Mouse (Mus musculus) forebrain, embryonic 16.5 days (tissue): ENCODE measurements around the gene Sms. TPM values are rescaled to one million over a fixed set of nuclear protein-coding genes. Genes with fewer than 3 reads are reported as not detected.

Experiments used
- ATAC-seq: fragments of 200-750 bp; cut with Nextera tagmentation; 2 replicates; pipeline ENCODE4 v1.8.0; 2017; ENCODE audit warnings: mild to moderate bottlenecking, moderate library complexity
- H3K27ac ChIP-seq: fragments of 300-500 bp; sonication (generic); 2 replicates; pipeline ENCODE4 v1.5.1; 2014; ENCODE audit warnings: low read length, control low read depth
- H3K27me3 ChIP-seq: fragments of 300-500 bp; sonication (generic); replicated peaks from 2 replicates; pipeline ENCODE4 v1.6.1; 2014; ENCODE audit warnings: low read length; ENCODE audit not compliant: control insufficient read depth, insufficient read depth
- H3K36me3 ChIP-seq: fragments of 300-500 bp; sonication (generic); 2 replicates; pipeline ENCODE4 v1.6.1; 2014; ENCODE audit not compliant: control insufficient read depth, insufficient read depth
- H3K4me1 ChIP-seq: fragments of 300-500 bp; sonication (generic); replicated peaks from 2 replicates; pipeline ENCODE4 v1.6.1; 2014; ENCODE audit warnings: low read length; ENCODE audit not compliant: control insufficient read depth, insufficient read depth
- H3K4me2 ChIP-seq: fragments of 300-500 bp; sonication (generic); 2 replicates; pipeline ENCODE4 v1.6.1; 2014; ENCODE audit warnings: mild to moderate bottlenecking, low read length, control low read depth
- H3K4me3 ChIP-seq: fragments of 300-500 bp; sonication (generic); replicated peaks from 2 replicates; pipeline ENCODE4 v1.5.1; 2014; ENCODE audit warnings: mild to moderate bottlenecking, low read length, control low read depth
- H3K9ac ChIP-seq: fragments of 300-500 bp; sonication (generic); replicated peaks from 2 replicates; pipeline ENCODE4 v1.6.1; 2014; ENCODE audit warnings: low read depth, low read length, control low read depth
- H3K9me3 ChIP-seq: fragments of 300-500 bp; sonication (generic); 2 replicates; pipeline ENCODE4 v1.6.1; 2016; ENCODE audit warnings: low read length; ENCODE audit not compliant: control insufficient read depth
- WGBS: fragments of 180-500 bp; shearing (Covaris S2); extraction: QIAGEN DNeasy Blood & Tissue Kit; methylation state at CpG from one replicate; pipeline ENCODE4 v1.1.7; 2014; 5-methylcytosine and 5-hydroxymethylcytosine counted together
- polyA plus RNA-seq: library from polyadenylated mRNA; unstranded; fragments of >200 nt; fragmentation: Nextera tagmentation; extraction: Ambion mirVana; gene quantifications from 2 replicates; pipeline ENCODE4 v1.2.1, GENCODE M21; 2015

Sms gene
- polyA plus RNA-seq, 1 experiment from 2014 or later: 91.3 TPM

GRCm38 (mm10) chrX:157465949-157466348, 26.1 kb downstream of the Sms start:
- Histone ChIP-seq H3K9me3 (no peaks in the 10 kb centered on the region), H3K27ac (no peak overlapping the region), H3K9ac (no peak overlapping the region), H3K36me3 (no peaks in the 10 kb centered on the region), H3K4me2 (no peak overlapping the region), H3K27me3 (no peaks in the 10 kb centered on the region), H3K4me3 (no peak overlapping the region), H3K4me1 (no peaks in the 10 kb centered on the region)
- no peak for ATAC-seq
- 66% methylated on average over 1 of the region's 1 CpGs for WGBS

GRCm38 (mm10) chrX:157462716-157463115, 29.4 kb downstream of the Sms start:
- no peak for ATAC-seq

GRCm38 (mm10) chrX:157454430-157454829, 37.7 kb downstream of the Sms start:
- no peak overlapping the region for H3K4me3 ChIP-seq
- 52% methylated on average over 1 of the region's 1 CpGs for WGBS
- no peaks in the 10 kb centered on the region for H3K27me3 ChIP-seq
- H3K4me2 ChIP-seq: no peak overlapping the region
- ATAC-seq: no peak
- H3K9ac ChIP-seq: no peak overlapping the region
- H3K27ac ChIP-seq: no peak overlapping the region
- no peaks in the 10 kb centered on the region for H3K9me3 ChIP-seq
- no peaks in the 10 kb centered on the region for H3K36me3 ChIP-seq
- H3K4me1 ChIP-seq: no peaks in the 10 kb centered on the region

More at GRCm38 (mm10) chrX:157462716-157463115, 29.4 kb downstream of the Sms start:
- Histone ChIP-seq H3K4me3 (no peak overlapping the region), H3K9ac (no peak overlapping the region), H3K27me3 (no peaks in the 10 kb centered on the region), H3K4me2 (no peak overlapping the region), H3K9me3 (no peaks in the 10 kb centered on the region), H3K36me3 (no peaks in the 10 kb centered on the region), H3K4me1 (no peaks in the 10 kb centered on the region), H3K27ac (no peak overlapping the region)
- 59% methylated on average over 3 of the region's 3 CpGs for WGBS

- no peaks in the 10 kb centered on the region for H3K27me3 ChIP-seq
- WGBS: 86% methylated on average over 1 of the region's 1 CpGs
- H3K36me3 ChIP-seq: no peaks in the 10 kb centered on the region
- ATAC-seq: no peak
- H3K4me1 ChIP-seq: no peaks in the 10 kb centered on the region
- no peak overlapping the region for H3K27ac ChIP-seq
- no peak overlapping the region for H3K4me3 ChIP-seq
- no peak overlapping the region for H3K4me2 ChIP-seq
- H3K9ac ChIP-seq: no peak overlapping the region
- H3K9me3 ChIP-seq: no peaks in the 10 kb centered on the region
These were observed 43.1 kb downstream of the Sms start for GRCm38 (mm10) chrX:157449000-157449399.

- no peaks in the 10 kb centered on the region for H3K27me3 ChIP-seq
- no peak overlapping the region for H3K4me2 ChIP-seq
- no peak overlapping the region for H3K27ac ChIP-seq
- no peaks in the 10 kb centered on the region for H3K4me1 ChIP-seq
- H3K36me3 ChIP-seq: no peaks in the 10 kb centered on the region
- no peak for ATAC-seq
- no peaks in the 10 kb centered on the region for H3K9me3 ChIP-seq
- no peak overlapping the region for H3K9ac ChIP-seq
- WGBS: 37% methylated on average over 6 of the region's 6 CpGs
- no peak overlapping the region for H3K4me3 ChIP-seq
These were observed 44.7 kb downstream of the Sms start for GRCm38 (mm10) chrX:157447431-157447830.

GRCm38 (mm10) chrX:157434768-157435167, 57.3 kb downstream of the Sms start:
- Histone ChIP-seq H3K4me2 (no peak overlapping the region), H3K4me3 (no peak overlapping the region), H3K27ac (no peak overlapping the region), H3K9ac (no peak overlapping the region), H3K4me1 (no peaks in the 10 kb centered on the region), H3K9me3 (no peaks in the 10 kb centered on the region), H3K27me3 (no peaks in the 10 kb centered on the region), H3K36me3 (no peaks in the 10 kb centered on the region)
- no peak for ATAC-seq
- 86% methylated on average over 1 of the region's 1 CpGs for WGBS

GRCm38 (mm10) chrX:157419451-157419850, 72.6 kb downstream of the Sms start:
- no peaks in the 10 kb centered on the region for H3K4me1 ChIP-seq
- H3K27me3 ChIP-seq: no peaks in the 10 kb centered on the region
- H3K9ac ChIP-seq: no peak overlapping the region
- ATAC-seq: no peak
- 48% methylated on average over 2 of the region's 2 CpGs for WGBS
- no peak overlapping the region for H3K4me3 ChIP-seq
- H3K36me3 ChIP-seq: no peaks in the 10 kb centered on the region
- H3K9me3 ChIP-seq: no peaks in the 10 kb centered on the region
- H3K27ac ChIP-seq: no peak overlapping the region
- no peak overlapping the region for H3K4me2 ChIP-seq

GRCm38 (mm10) chrX:157415212-157415611, 76.9 kb downstream of the Sms start, which contains the start of gene Phex:
Gene Phex (minus strand): TSS chrX:157415312.
- Histone ChIP-seq H3K4me3 (no peak within 1 kb of the TSS), H3K9ac (no peak within 1 kb of the TSS), H3K4me1 (no peaks in the 10 kb centered on the region), H3K9me3 (no peaks in the 10 kb centered on the region), H3K4me2 (no peak within 1 kb of the TSS), H3K27me3 (no peaks in the 10 kb centered on the region), H3K36me3 (no peaks in the 10 kb centered on the region), H3K27ac (no peak within 1 kb of the TSS)
- WGBS: 49% methylated on average over 5 of the region's 5 CpGs
- no peak for ATAC-seq

- H3K9me3 ChIP-seq: no peaks in the 10 kb centered on the region
- no peaks in the 10 kb centered on the region for H3K36me3 ChIP-seq
- H3K9ac ChIP-seq: no peak overlapping the region
- H3K27ac ChIP-seq: no peak overlapping the region
- WGBS: 81% methylated on average over 6 of the region's 6 CpGs
- H3K4me1 ChIP-seq: no peaks in the 10 kb centered on the region
- no peak overlapping the region for H3K4me3 ChIP-seq
- no peaks in the 10 kb centered on the region for H3K27me3 ChIP-seq
- no peak overlapping the region for H3K4me2 ChIP-seq
- ATAC-seq: no peak
These were observed 87.2 kb downstream of the Sms start for GRCm38 (mm10) chrX:157404919-157405318.
